Mouse (Mus musculus) E14TG2a.4 (cell line): ENCODE data around the gene Slc44a3.

ENCODE experiments used
- CTCF ChIP-seq: conservative IDR thresholded peaks from 2 replicates; pipeline ENCODE4 v1.5.1; 2014; ENCODE audit warnings: low read length
- NANOG ChIP-seq: IDR thresholded peaks from 2 replicates; pipeline ENCODE4 v1.6.1; 2014; ENCODE audit warnings: borderline replicate concordance, low read length, mixed read lengths
- POU5F1 ChIP-seq: IDR thresholded peaks from 2 replicates; pipeline ENCODE4 v1.6.1; 2014; ENCODE audit warnings: low read length, borderline replicate concordance

- TF ChIP-seq CTCF, result no peak
- TF ChIP-seq NANOG, result no peak
- TF ChIP-seq POU5F1, result no peak
Measured at GRCm38 (mm10) chr3:121425861-121426620, 106.2 kb downstream of the Slc44a3 start, which contains the start of gene Cnn3.
